Comparison of ENCODE assay signal across 9 mouse cellular contexts in genomic region chr3:153658051-153658777, GRCm38 (mm10).
DNase-seq lines count a peak whose midpoint lies in the region; ATAC-seq and TF ChIP-seq lines count a peak whose summit lies in the region.
"Had no signal": no experiment of that assay in that cellular context is flagged by ENCODE, and none has a peak within 500 bp of the region (broad histone marks: within the 10 kb centered on the region; RNA-seq: fewer than 3 reads in every experiment).

No protein-coding gene starts in this region.

- peak; percentile 35; the same call in 1 of the 2 replicates for ATAC-seq in forebrain, embryonic 14.5 days
- ATAC-seq in lung, postnatal 0 days = peak; percentile 69

- TF ChIP-seq POLR2A in spleen, adult 2 months (IDR thresholded peaks at IDR 0.05; ENCODE audit: low read depth, low read length) = no peak

- H3K27me3 ChIP-seq in forebrain, embryonic 14.5 days (replicated peaks; ENCODE audit: control insufficient read depth, insufficient read depth, low read length) = no peaks in the 10 kb centered on the region
- no peaks in the 10 kb centered on the region for H3K27me3 ChIP-seq in lung, postnatal 0 days (replicated peaks; ENCODE audit: insufficient read depth, low read length)
- no peaks in the 10 kb centered on the region for H3K27me3 ChIP-seq in spleen, adult 2 months (ENCODE audit: control insufficient read depth, insufficient read depth, low read length)

- H3K27ac ChIP-seq in forebrain, embryonic 14.5 days (ENCODE audit: low read depth, low read length) = no peak overlapping the region
- H3K27ac ChIP-seq in lung, postnatal 0 days (ENCODE audit: low read length) = no peak overlapping the region
- no peak overlapping the region for H3K27ac ChIP-seq in spleen, adult 2 months (ENCODE audit: insufficient read depth, low read length)
- H3K27ac ChIP-seq: heart, embryonic 13.5 days had no signal

- H3K9ac ChIP-seq in forebrain, embryonic 14.5 days (ENCODE audit: low read length) = no peak overlapping the region
- H3K9ac ChIP-seq in lung, postnatal 0 days (replicated peaks; ENCODE audit: low read depth) = no peak overlapping the region
- H3K9ac ChIP-seq: heart, embryonic 13.5 days had no signal

- peaks cover 23% of the 10 kb centered on the region for H3K4me1 ChIP-seq in forebrain, embryonic 14.5 days (ENCODE audit: control insufficient read depth, insufficient read depth, low read length)
- H3K4me1 ChIP-seq in lung, postnatal 0 days (ENCODE audit: insufficient read depth, low read depth, low read length) = no peaks in the 10 kb centered on the region
- no peaks in the 10 kb centered on the region for H3K4me1 ChIP-seq in spleen, adult 2 months (ENCODE audit: control insufficient read depth, insufficient read depth, insufficient read length)

- 71% methylated on average over 22 of the region's 22 CpGs for WGBS in forebrain, embryonic 14.5 days
- 65% methylated on average over 22 of the region's 22 CpGs for WGBS in lung, postnatal 0 days
- 67% methylated on average over 22 of the region's 22 CpGs for WGBS in spleen, adult 2 months

- no peaks in the 10 kb centered on the region for H3K9me3 ChIP-seq in forebrain, embryonic 14.5 days (replicated peaks; ENCODE audit: control insufficient read depth, low read length)
- H3K9me3 ChIP-seq in lung, postnatal 0 days (ENCODE audit: low read length) = no peaks in the 10 kb centered on the region
- H3K9me3 ChIP-seq: heart, embryonic 13.5 days had no signal

- H3K4me3 ChIP-seq in forebrain, embryonic 14.5 days (ENCODE audit: low read depth, low read length) = no peak overlapping the region
- H3K4me3 ChIP-seq in lung, postnatal 0 days (ENCODE audit: low read depth, low read length) = no peak overlapping the region
- no peak overlapping the region for H3K4me3 ChIP-seq in spleen, adult 2 months (ENCODE audit: extremely low read depth, insufficient read depth, insufficient read length)
- H3K4me3 ChIP-seq: heart, embryonic 13.5 days had no signal

- TF ChIP-seq CTCF in lung, postnatal 0 days (IDR thresholded peaks at IDR 0.05) = peak; percentile 89
- peak; percentile 55; the same call in 1 of the 2 replicates for TF ChIP-seq CTCF in spleen, adult 2 months (IDR thresholded peaks at IDR 0.05; ENCODE audit: extremely low read depth, insufficient read depth, insufficient read length, insufficient replicate concordance)

- no peaks in the 10 kb centered on the region for H3K36me3 ChIP-seq in forebrain, embryonic 14.5 days (ENCODE audit: control insufficient read depth, insufficient read depth, low read length)
- no peaks in the 10 kb centered on the region for H3K36me3 ChIP-seq in lung, postnatal 0 days (ENCODE audit: insufficient read depth, low read length)
- no peaks in the 10 kb centered on the region for H3K36me3 ChIP-seq in spleen, adult 2 months (ENCODE audit: control insufficient read depth, insufficient read depth, low read length)
- H3K36me3 ChIP-seq: heart, embryonic 13.5 days had no signal

- no peak for TF ChIP-seq EP300 in lung, postnatal 0 days (IDR thresholded peaks at IDR 0.05)

- DNase-seq in urinary bladder, postnatal 36 days (ENCODE audit: low spot score in 2 of 2) = peak; percentile 29 to 35
- no peak for DNase-seq in urinary bladder, postnatal 25 days (ENCODE audit: low spot score)
- DNase-seq in cerebellum, adult 11-12 months = peak; percentile 46
- DNase-seq in forebrain, embryonic 14.5 days (ENCODE audit: low spot score) = peak; percentile 57
- DNase-seq in kidney, postnatal 14 days = peak; percentile 59
- DNase-seq in lung, postnatal 0 days (ENCODE audit: low spot score) = peak; percentile 46
- peak in 1 of 2 experiments; percentile 30 for DNase-seq in spleen, adult 2 months (ENCODE audit: low read depth in 1 of 2, low spot score in 2 of 2)
- no peak for DNase-seq in urinary bladder, postnatal 10 days (ENCODE audit: low spot score)

- H3K4me2 ChIP-seq in forebrain, embryonic 14.5 days (ENCODE audit: low read length) = no peak overlapping the region
- no peak overlapping the region for H3K4me2 ChIP-seq in lung, postnatal 0 days (replicated peaks; ENCODE audit: low read depth, low read length)
- H3K4me2 ChIP-seq: heart, embryonic 13.5 days had no signal

Comparison
In these comparisons a context has a peak if more than half of its experiments do, and no peak if none do; other contexts are left out.
1. DNase-seq: peak in urinary bladder, postnatal 36 days (2 of 2), cerebellum, adult 11-12 months (single experiment), forebrain, embryonic 14.5 days (single experiment), kidney, postnatal 14 days (single experiment) and lung, postnatal 0 days (single experiment); none in urinary bladder, postnatal 25 days (single experiment) and urinary bladder, postnatal 10 days (single experiment).